Mouse (Mus musculus): ENCODE data around the gene Ncoa5. TPM values are rescaled to one million over a fixed set of nuclear protein-coding genes. Genes with fewer than 3 reads are reported as not detected.

Gene Ncoa5
- polyA plus RNA-seq, 1 experiment, result 33.5 TPM

GRCm38 (mm10) chr2:164952448-164952847 lies 82.2 kb downstream of the Ncoa5 start:
- TF ChIP-seq CTCF (IDR thresholded peaks at IDR 0.05; ENCODE audit: borderline replicate concordance, insufficient read depth, low read length), result no peak
- TF ChIP-seq POLR2A (IDR thresholded peaks at IDR 0.05; ENCODE audit: low read depth, low read length), result no peak
- H3K4me3 ChIP-seq (ENCODE audit: insufficient read depth, low read length), result no peak overlapping the region
- no peaks in the 10 kb centered on the region for H3K4me1 ChIP-seq (ENCODE audit: control insufficient read depth, insufficient read depth, low read length)
- no peak overlapping the region for H3K27ac ChIP-seq (ENCODE audit: insufficient read depth, low read length)

- Histone ChIP-seq H3K4me1 (ENCODE audit: control insufficient read depth, insufficient read depth, low read length) (no peaks in the 10 kb centered on the region), H3K4me3 (ENCODE audit: insufficient read depth, low read length) (no peak overlapping the region), H3K27ac (ENCODE audit: insufficient read depth, low read length) (no peak overlapping the region)
- TF ChIP-seq CTCF (IDR thresholded peaks at IDR 0.05; ENCODE audit: borderline replicate concordance, insufficient read depth, low read length) (0 out of 2 replicates have a peak, but pooled peaks have one; percentile 7), POLR2A (IDR thresholded peaks at IDR 0.05; ENCODE audit: low read depth, low read length) (no peak)
Observed at GRCm38 (mm10) chr2:164951745-164952144, 82.9 kb downstream of the Ncoa5 start.

- H3K4me3 ChIP-seq (ENCODE audit: insufficient read depth, low read length), result no peak overlapping the region
- no peaks in the 10 kb centered on the region for H3K4me1 ChIP-seq (ENCODE audit: control insufficient read depth, insufficient read depth, low read length)
- no peak for TF ChIP-seq POLR2A (IDR thresholded peaks at IDR 0.05; ENCODE audit: low read depth, low read length)
- no peak for TF ChIP-seq CTCF (IDR thresholded peaks at IDR 0.05; ENCODE audit: borderline replicate concordance, insufficient read depth, low read length)
- no peak overlapping the region for H3K27ac ChIP-seq (ENCODE audit: insufficient read depth, low read length)
Observed at GRCm38 (mm10) chr2:164950501-164950900, 84.2 kb downstream of the Ncoa5 start.

Other genes starting within 250 kb of the Ncoa5 start
- 14.4 and 18.2 TPM in 2 replicates for gene Snx21, start 249.0 kb downstream of the Ncoa5 start, polyA plus RNA-seq (2011; ENCODE audit: insufficient read length, low read depth, missing spikeins)
- 12.1 and 13.5 TPM in 2 replicates for gene Acot8, start 230.0 kb downstream of the Ncoa5 start, polyA plus RNA-seq (2011; ENCODE audit: insufficient read length, low read depth, missing spikeins)
- gene Zswim3, start 229.8 kb downstream of the Ncoa5 start, polyA plus RNA-seq (2011; ENCODE audit: insufficient read length, low read depth, missing spikeins), result 3.7 and 4.1 TPM in 2 replicates
- gene Zswim1, start 212.2 kb downstream of the Ncoa5 start, polyA plus RNA-seq (2011; ENCODE audit: insufficient read length, low read depth, missing spikeins), result 10.1 and 12.5 TPM in 2 replicates
- gene Spata25, start 206.3 kb downstream of the Ncoa5 start, polyA plus RNA-seq (2011; ENCODE audit: insufficient read length, low read depth, missing spikeins), result not detected in 2 replicates
- gene Ctsa, start 202.0 kb downstream of the Ncoa5 start, polyA plus RNA-seq (2011; ENCODE audit: insufficient read length, low read depth, missing spikeins), result 250 and 288 TPM in 2 replicates
- gene Neurl2, start 201.4 kb downstream of the Ncoa5 start, polyA plus RNA-seq (2011; ENCODE audit: insufficient read length, low read depth, missing spikeins), result 5.0 and 7.4 TPM in 2 replicates
- 26.5 and 39.5 TPM in 2 replicates for gene Pltp, start 177.2 kb downstream of the Ncoa5 start, polyA plus RNA-seq (2011; ENCODE audit: insufficient read length, low read depth, missing spikeins)
- 18.2 and 18.3 TPM in 2 replicates for gene Pcif1, start 155.6 kb downstream of the Ncoa5 start, polyA plus RNA-seq (2011; ENCODE audit: insufficient read length, low read depth, missing spikeins)
- 11.0 and 11.9 TPM in 2 replicates for gene Zfp335, start 123.1 kb downstream of the Ncoa5 start, polyA plus RNA-seq (2011; ENCODE audit: insufficient read length, low read depth, missing spikeins)
- 8.0 and 8.1 TPM in 2 replicates for gene Mmp9, start 94.1 kb downstream of the Ncoa5 start, polyA plus RNA-seq (2011; ENCODE audit: insufficient read length, low read depth, missing spikeins)
- 0.55 and 1.4 TPM in 2 replicates for gene Slc12a5, start 74.1 kb downstream of the Ncoa5 start, polyA plus RNA-seq (2011; ENCODE audit: insufficient read length, low read depth, missing spikeins)
- gene Cd40, start 20.8 kb upstream of the Ncoa5 start, polyA plus RNA-seq (2011; ENCODE audit: insufficient read length, low read depth, missing spikeins), result 1.2 and 2.0 TPM in 2 replicates
- not detected in 2 replicates for gene 1700025C18Rik, start 55.9 kb upstream of the Ncoa5 start, polyA plus RNA-seq (2011; ENCODE audit: insufficient read length, low read depth, missing spikeins)
- gene Cdh22, start 200.0 kb upstream of the Ncoa5 start, polyA plus RNA-seq (2011; ENCODE audit: insufficient read length, low read depth, missing spikeins), result not detected in 2 replicates